Mouse (Mus musculus) gastrocnemius, postnatal 25 days (tissue): ENCODE results near the gene D030056L22Rik. TPM values are rescaled to one million over a fixed set of nuclear protein-coding genes. Genes with fewer than 3 reads are reported as not detected.

Experiments
- DNase-seq: peaks from one replicate; pipeline ENCODE4 v3.0.0; 2022
- total RNA-seq, 2 experiments: library from RNA; stranded (reverse); gene quantifications; 1 replicate in 1 of 2; 2 replicates in 1 of 2; pipeline ENCODE4 v1.2.3; 2021

D030056L22Rik gene
- total RNA-seq, 2 experiments from 2014 or later, result 3.5 to 3.6 TPM

- no peak for DNase-seq
Measured at GRCm38 (mm10) chr19:18735901-18736300, 22.9 kb downstream of the D030056L22Rik start.

DNA sequence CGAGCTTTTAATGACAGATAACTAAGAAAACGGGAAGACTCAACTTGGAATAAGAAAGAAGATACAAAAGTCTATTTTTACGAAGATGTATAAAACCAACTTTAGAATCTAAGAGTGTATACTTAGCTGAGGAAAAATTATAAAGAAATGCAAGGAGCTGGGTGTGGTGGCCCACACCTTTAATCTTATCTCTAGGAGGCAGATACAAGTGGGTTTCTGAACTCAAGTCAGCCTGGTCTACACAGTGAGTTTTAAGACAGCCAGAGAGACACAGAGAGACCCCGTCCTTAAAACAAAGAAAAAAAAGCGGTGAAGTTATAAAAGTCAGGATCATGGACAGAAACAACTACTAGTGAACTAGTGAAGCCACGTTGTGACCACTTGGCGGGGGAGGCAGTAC lies 26.2 kb downstream of the D030056L22Rik start:
- no peak for DNase-seq

DNA sequence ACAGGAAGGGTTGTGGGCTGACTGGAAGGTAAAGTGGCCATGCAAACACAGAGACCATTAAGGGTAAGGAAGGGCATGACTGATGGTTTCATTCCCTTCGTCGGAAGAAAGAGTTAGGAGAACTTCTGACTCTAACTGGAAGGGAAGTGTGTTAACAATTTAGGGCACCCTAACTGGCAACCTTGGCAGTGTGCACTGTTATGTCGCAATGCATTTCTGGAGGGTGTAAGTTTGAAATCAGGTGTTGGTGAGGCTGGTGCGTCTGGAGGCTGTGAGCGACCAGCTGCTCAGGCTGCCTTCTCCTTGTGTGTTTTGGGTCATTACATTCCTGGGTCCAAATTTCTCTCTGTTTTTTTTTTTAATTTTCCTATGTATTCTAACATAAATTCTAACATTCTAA lies 31.0 kb downstream of the D030056L22Rik start:
- no peak for DNase-seq

DNA sequence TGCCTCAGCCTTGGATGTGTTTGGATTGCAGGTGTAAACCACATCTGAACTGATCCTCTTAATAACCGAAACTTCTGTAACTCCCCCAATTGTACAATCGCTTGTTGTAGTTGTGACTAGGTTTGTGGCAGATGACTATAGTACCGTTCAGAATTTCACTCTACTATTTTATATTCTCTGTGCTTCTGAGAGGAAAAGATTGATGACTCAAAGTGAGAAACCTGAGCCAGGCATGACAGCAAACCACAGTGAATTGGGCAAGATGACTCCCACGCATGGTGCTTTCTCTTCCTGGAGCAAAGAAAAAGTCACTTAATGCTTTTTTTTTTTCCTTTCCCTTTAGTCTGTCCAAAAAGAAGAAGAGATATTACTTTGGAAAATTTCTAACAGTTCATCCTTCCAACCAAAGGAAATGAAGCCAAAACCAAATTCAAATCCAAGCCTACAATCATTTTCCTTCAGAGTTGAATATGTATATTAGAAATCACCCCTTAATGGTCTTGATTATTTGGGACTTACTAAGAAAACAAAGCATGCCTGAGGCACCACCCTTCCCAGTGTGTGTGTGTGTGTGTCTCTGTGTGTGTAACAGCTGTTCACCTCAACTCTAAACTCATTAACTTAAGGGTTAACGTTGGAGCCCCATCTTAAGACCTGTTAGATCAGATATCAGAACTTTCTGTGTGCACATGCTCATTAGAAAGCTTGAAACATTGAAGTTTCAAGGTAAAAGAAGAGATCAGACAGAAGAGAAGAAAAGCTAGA lies 33.8 kb downstream of the D030056L22Rik start:
- no peak for DNase-seq

- DNase-seq, result no peak
Measured at GRCm38 (mm10) chr19:18747379-18747778, 34.4 kb downstream of the D030056L22Rik start.

DNA sequence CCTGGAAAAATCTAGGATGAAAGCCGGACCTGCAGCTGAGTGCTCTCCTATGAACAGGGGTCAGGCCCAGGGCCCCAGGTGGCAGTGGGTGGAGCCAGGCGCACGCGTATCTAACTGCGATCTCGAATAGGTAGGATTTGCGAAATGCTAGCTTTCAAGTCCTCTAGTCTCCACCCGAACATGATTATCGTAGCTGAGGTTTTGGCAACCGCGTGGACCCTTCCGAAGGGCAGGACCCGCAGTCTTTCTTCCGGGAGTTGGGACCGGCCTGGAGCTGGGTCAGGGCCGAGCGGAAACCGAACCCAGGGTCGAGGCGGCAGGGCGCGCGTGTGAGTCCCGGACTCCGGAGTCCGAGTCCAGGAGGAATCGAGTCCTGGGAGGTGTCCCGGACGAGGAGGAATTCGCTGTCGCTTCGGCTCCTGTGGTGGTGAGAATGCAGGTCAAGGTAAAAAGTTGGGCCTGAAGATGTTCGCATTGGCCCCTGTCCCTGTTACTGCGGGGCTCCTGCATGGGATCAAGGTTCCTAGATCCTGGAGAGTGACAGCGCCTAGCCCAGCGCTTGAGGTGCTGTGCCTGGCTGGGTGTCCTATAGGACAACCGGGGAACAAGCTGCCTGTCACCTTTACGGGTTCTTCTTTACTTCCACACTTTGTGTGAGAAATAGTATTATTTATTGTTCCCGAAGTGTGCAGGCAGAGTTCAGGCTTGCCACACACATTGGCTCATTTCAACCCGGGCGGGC lies 36.8 kb downstream of the D030056L22Rik start, which contains the start of gene Trpm6:
Gene Trpm6, plus strand, starts transcription at position 386 of the 742 bp plus-strand sequence.
- no peak for DNase-seq

GRCm38 (mm10) chr19:18757191-18757590 lies 44.2 kb downstream of the D030056L22Rik start:
- DNase-seq, result no peak

DNA sequence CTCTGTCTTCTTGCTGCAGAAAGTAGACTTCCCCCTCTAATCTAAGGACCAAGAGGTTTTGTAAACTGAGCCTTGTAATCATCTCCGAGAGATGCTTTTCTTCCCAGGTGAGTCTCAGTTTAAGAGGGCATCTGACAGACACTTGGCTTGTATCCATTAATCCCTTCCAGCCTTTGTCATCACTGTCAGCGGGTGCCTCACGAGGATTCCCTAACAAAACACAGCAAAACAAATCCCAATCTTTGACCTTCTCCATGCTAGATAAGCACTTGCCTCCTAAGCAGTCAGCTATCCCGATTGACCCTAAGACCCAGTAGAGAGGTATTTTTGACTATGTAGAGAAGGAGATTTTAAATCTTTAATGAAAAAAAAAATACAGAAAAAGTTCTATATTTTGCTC lies 44.7 kb downstream of the D030056L22Rik start:
- no peak for DNase-seq

DNA sequence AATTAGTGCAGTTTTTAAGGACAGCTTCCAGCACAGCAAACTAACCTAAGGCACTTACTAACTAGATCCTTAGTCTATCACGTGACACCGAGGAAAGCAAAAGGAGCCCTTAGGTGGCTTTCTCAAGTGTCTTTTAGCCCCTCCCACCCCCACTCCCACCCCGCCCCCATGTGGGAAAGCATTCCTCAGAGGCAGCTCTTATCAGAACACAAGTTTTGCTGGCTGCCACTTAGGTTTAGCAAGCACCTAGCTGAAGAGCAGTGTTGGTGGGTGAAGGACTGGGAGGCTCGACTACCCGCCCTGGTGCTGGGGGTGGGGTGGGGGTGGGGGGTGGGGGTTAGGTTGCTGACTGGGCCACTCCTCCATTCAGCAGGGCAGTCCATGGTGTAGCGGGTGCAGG lies 45.3 kb downstream of the D030056L22Rik start:
- no peak for DNase-seq

GRCm38 (mm10) chr19:18758916-18759315 lies 45.9 kb downstream of the D030056L22Rik start:
- DNase-seq, result no peak

DNA sequence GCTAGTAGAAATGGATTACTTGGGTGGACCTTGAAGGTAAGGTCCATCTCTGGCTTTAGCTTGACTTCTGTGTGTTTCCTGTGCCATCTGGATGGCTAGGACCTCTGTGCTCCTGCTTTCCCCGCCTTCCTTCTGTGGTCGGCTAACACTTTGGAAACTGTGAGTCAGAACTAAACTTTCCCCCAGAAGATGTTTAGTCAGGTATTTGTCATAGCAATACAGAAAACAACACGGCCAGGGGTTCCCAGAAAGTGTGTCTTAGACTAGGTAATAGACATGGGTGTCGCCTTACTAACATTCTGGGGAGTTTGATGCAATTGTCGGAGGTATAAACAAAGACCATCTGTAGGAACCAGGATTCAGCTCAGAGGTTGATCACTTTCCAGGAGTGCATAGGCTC lies 53.4 kb downstream of the D030056L22Rik start:
- no peak for DNase-seq

Other genes with a start within 250 kb of the D030056L22Rik start
- 10 to 100 TPM; 19.1 to 26.4 TPM for gene Ostf1, start 81.4 kb upstream of the D030056L22Rik start, total RNA-seq
- 1 to 10 TPM; 2.2 to 2.7 TPM for gene Nmrk1, start 81.2 kb upstream of the D030056L22Rik start, total RNA-seq
- gene Carnmt1, start 42.4 kb upstream of the D030056L22Rik start, total RNA-seq, result 100 to 1,000 TPM in 1 of 2 experiments, 10 to 100 TPM in 1; 93.9 to 131 TPM
- under 1 TPM; 0.11 to 0.15 TPM for gene Trpm6, start 36.8 kb downstream of the D030056L22Rik start, total RNA-seq